Mouse (Mus musculus): ENCODE data around the gene Nynrin. TPM values are rescaled to one million over a fixed set of nuclear protein-coding genes. Genes with fewer than 3 reads are reported as not detected.

The Nynrin gene
- total RNA-seq, 2 experiments from 2014 or later, result 1.9 to 3.9 TPM

GRCm38 (mm10) chr14:55918240-55919082 lies 64.7 kb downstream of the Nynrin start:
- peak; percentile 79 for ATAC-seq (replicated peaks; ENCODE audit: poor library complexity)

DNA sequence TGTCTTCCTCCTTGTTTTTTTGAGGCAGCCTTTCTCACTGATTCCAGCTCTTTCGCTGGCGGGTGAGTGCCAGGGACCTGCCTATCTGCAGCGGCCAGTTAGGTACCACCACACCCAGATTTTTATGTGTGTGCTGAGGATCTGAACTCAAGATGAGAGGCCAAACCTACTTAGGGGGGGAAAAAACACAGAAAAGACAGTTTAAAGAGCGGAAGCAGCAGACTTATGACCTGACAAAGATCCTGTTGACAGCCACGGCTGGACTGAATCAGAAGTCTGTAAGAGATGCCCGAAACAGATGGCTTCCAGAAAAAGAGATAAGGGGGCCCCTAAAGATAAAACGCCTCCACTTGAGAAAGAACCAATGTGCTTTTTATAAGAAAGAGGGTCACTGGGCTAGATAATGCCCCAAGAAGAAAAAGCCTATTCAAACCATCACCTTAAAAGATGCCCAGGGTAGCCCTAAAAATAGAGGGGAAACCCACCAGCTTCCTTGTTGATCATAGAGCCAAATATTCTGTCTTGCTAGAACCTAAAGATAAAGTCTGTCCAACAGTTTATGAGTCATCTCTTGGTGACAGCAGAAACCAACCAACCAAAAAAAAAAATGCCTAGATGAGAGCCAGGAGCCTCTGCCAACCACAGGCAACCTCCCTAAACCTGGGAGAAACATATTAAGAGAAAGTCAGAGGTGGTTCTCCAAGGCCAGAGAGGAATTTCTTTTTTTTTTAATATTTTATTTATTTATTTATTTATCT lies 68.8 kb downstream of the Nynrin start:
- peak; percentile 78 for ATAC-seq (replicated peaks; ENCODE audit: poor library complexity)

Other genes with a start within 250 kb of the Nynrin start
- gene Rec8, start 236.0 kb upstream of the Nynrin start, total RNA-seq (2015), result 3.5 and 9.5 TPM in 2 replicates
- 0.87 and 4.6 TPM in 2 replicates for gene Rec8, start 236.0 kb upstream of the Nynrin start, total RNA-seq (2017)
- gene Ipo4, start 218.1 kb upstream of the Nynrin start, total RNA-seq (2015), result 28.3 and 31.0 TPM in 2 replicates
- 12.6 and 19.2 TPM in 2 replicates for gene Ipo4, start 218.1 kb upstream of the Nynrin start, total RNA-seq (2017)
- 6.7 and 8.5 TPM in 2 replicates for gene Gm49378, start 216.1 kb upstream of the Nynrin start, total RNA-seq (2015)
- gene Gm49378, start 216.1 kb upstream of the Nynrin start, total RNA-seq (2017), result 1.5 and 4.9 TPM in 2 replicates
- gene Tm9sf1, start 210.2 kb upstream of the Nynrin start, total RNA-seq (2015), result 35.8 and 39.1 TPM in 2 replicates
- 47.3 and 56.1 TPM in 2 replicates for gene Tm9sf1, start 210.2 kb upstream of the Nynrin start, total RNA-seq (2017)
- gene Tssk4, start 203.8 kb upstream of the Nynrin start, total RNA-seq (2015), result 0.37 and 0.62 TPM in 2 replicates
- 0.08 and 0.88 TPM in 2 replicates for gene Tssk4, start 203.8 kb upstream of the Nynrin start, total RNA-seq (2017)
- gene Mdp1, start 193.5 kb upstream of the Nynrin start, total RNA-seq (2015), result 19.3 and 21.4 TPM in 2 replicates
- 21.7 and 22.4 TPM in 2 replicates for gene Mdp1, start 193.5 kb upstream of the Nynrin start, total RNA-seq (2017)
- gene Gmpr2, start 182.1 kb upstream of the Nynrin start, total RNA-seq (2015), result 29.4 and 36.0 TPM in 2 replicates
- 38.1 and 39.5 TPM in 2 replicates for gene Gmpr2, start 182.1 kb upstream of the Nynrin start, total RNA-seq (2017)
- gene Nedd8, start 181.9 kb upstream of the Nynrin start, total RNA-seq (2015), result 491 and 506 TPM in 2 replicates
- 258 and 288 TPM in 2 replicates for gene Nedd8, start 181.9 kb upstream of the Nynrin start, total RNA-seq (2017)
- 19.4 and 23.1 TPM in 2 replicates for gene Tinf2, start 172.2 kb upstream of the Nynrin start, total RNA-seq (2015)
- gene Tinf2, start 172.2 kb upstream of the Nynrin start, total RNA-seq (2017), result 17.7 and 26.3 TPM in 2 replicates
- 0.35 and 0.61 TPM in 2 replicates for gene Tgm1, start 140.1 kb upstream of the Nynrin start, total RNA-seq (2015)
- gene Tgm1, start 140.1 kb upstream of the Nynrin start, total RNA-seq (2017), result 0.20 and 1.1 TPM in 2 replicates
- gene Rabggta, start 131.7 kb upstream of the Nynrin start, total RNA-seq (2015), result 8.7 and 14.0 TPM in 2 replicates
- gene Rabggta, start 131.7 kb upstream of the Nynrin start, total RNA-seq (2017), result 12.6 and 14.0 TPM in 2 replicates
- 45.7 and 50.9 TPM in 2 replicates for gene Dhrs1, start 108.3 kb upstream of the Nynrin start, total RNA-seq (2015)
- gene Dhrs1, start 108.3 kb upstream of the Nynrin start, total RNA-seq (2017), result 11.5 and 30.2 TPM in 2 replicates
- 25.6 and 26.5 TPM in 2 replicates for gene Nop9, start 108.3 kb upstream of the Nynrin start, total RNA-seq (2015)
- gene Nop9, start 108.3 kb upstream of the Nynrin start, total RNA-seq (2017), result 27.8 and 32.2 TPM in 2 replicates
- 0.20 and 0.77 TPM in 2 replicates for gene Cideb, start 95.6 kb upstream of the Nynrin start, total RNA-seq (2015)
- 0.51 TPM in 1 of 2 replicates, not detected in the other for gene Cideb, start 95.6 kb upstream of the Nynrin start, total RNA-seq (2017)
- 0.39 and 0.44 TPM in 2 replicates for gene Ltb4r2, start 92.6 kb upstream of the Nynrin start, total RNA-seq (2015)
- gene Ltb4r2, start 92.6 kb upstream of the Nynrin start, total RNA-seq (2017), result 0.47 and 0.62 TPM in 2 replicates
- 18.5 and 19.9 TPM in 2 replicates for gene Ltb4r1, start 88.0 kb upstream of the Nynrin start, total RNA-seq (2015)
- gene Ltb4r1, start 88.0 kb upstream of the Nynrin start, total RNA-seq (2017), result 31.4 and 42.4 TPM in 2 replicates
- gene Adcy4, start 69.9 kb upstream of the Nynrin start, total RNA-seq (2015), result 0.05 TPM in 1 of 2 replicates, not detected in the other
- not detected in 2 replicates for gene Adcy4, start 69.9 kb upstream of the Nynrin start, total RNA-seq (2017)
- 116 and 152 TPM in 2 replicates for gene Ripk3, start 65.1 kb upstream of the Nynrin start, total RNA-seq (2015)
- gene Ripk3, start 65.1 kb upstream of the Nynrin start, total RNA-seq (2017), result 25.3 and 49.9 TPM in 2 replicates
- gene Nfatc4, start 30.9 kb upstream of the Nynrin start, total RNA-seq (2015), result not detected in 2 replicates
- not detected in 2 replicates for gene Nfatc4, start 30.9 kb upstream of the Nynrin start, total RNA-seq (2017)
- 0.17 TPM in 1 of 2 replicates, not detected in the other for gene Cbln3, start 30.4 kb downstream of the Nynrin start, total RNA-seq (2015)
- 0.07 TPM in 1 of 2 replicates, not detected in the other for gene Cbln3, start 30.4 kb downstream of the Nynrin start, total RNA-seq (2017)
- 4.6 and 6.1 TPM in 2 replicates for gene Khnyn, start 30.9 kb downstream of the Nynrin start, total RNA-seq (2015)
- 14.3 and 15.3 TPM in 2 replicates for gene Khnyn, start 30.9 kb downstream of the Nynrin start, total RNA-seq (2017)
- 11.7 and 18.2 TPM in 2 replicates for gene Sdr39u1, start 46.3 kb downstream of the Nynrin start, total RNA-seq (2015)
- 4.2 and 6.9 TPM in 2 replicates for gene Sdr39u1, start 46.3 kb downstream of the Nynrin start, total RNA-seq (2017)
- not detected in 2 replicates for gene Cma1, start 90.7 kb downstream of the Nynrin start, total RNA-seq (2015)
- not detected in 2 replicates for gene Cma1, start 90.7 kb downstream of the Nynrin start, total RNA-seq (2017)
- not detected in 2 replicates for gene Cma2, start 97.0 kb downstream of the Nynrin start, total RNA-seq (2015)
- gene Cma2, start 97.0 kb downstream of the Nynrin start, total RNA-seq (2017), result not detected in 2 replicates
- not detected in 2 replicates for gene Mcpt1, start 164.0 kb downstream of the Nynrin start, total RNA-seq (2015)
- gene Mcpt1, start 164.0 kb downstream of the Nynrin start, total RNA-seq (2017), result not detected in 2 replicates
- not detected in 2 replicates for gene Mcpt9, start 176.5 kb downstream of the Nynrin start, total RNA-seq (2015)
- not detected in 2 replicates for gene Mcpt9, start 176.5 kb downstream of the Nynrin start, total RNA-seq (2017)
- not detected in 2 replicates for gene Mcpt2, start 188.0 kb downstream of the Nynrin start, total RNA-seq (2015)
- gene Mcpt2, start 188.0 kb downstream of the Nynrin start, total RNA-seq (2017), result not detected in 2 replicates
- not detected in 2 replicates for gene Mcpt4, start 208.3 kb downstream of the Nynrin start, total RNA-seq (2015)
- gene Mcpt4, start 208.3 kb downstream of the Nynrin start, total RNA-seq (2017), result not detected in 2 replicates
- 83.3 and 112 TPM in 2 replicates for gene Mcpt8, start 231.3 kb downstream of the Nynrin start, total RNA-seq (2015)
- gene Mcpt8, start 231.3 kb downstream of the Nynrin start, total RNA-seq (2017), result 23.6 and 30.6 TPM in 2 replicates
- 4,330 and 4,812 TPM in 2 replicates for gene Ctsg, start 248.6 kb downstream of the Nynrin start, total RNA-seq (2015)
- 4,060 and 4,327 TPM in 2 replicates for gene Ctsg, start 248.6 kb downstream of the Nynrin start, total RNA-seq (2017)

Data from megakaryocyte progenitor cell, adult 5-6 weeks (primary cell).